Mouse (Mus musculus) neural tube, embryonic 12.5 days (tissue): ENCODE data around the gene Tpst2. TPM values are rescaled to one million over a fixed set of nuclear protein-coding genes. Genes with fewer than 3 reads are reported as not detected.

Source experiments
- ATAC-seq: fragments of 200-750 bp; cut with Nextera tagmentation; 2 replicates; pipeline ENCODE4 v1.8.0; 2017; ENCODE audit warnings: low read depth, mild to moderate bottlenecking, moderate TSS enrichment, moderate library complexity; ENCODE audit not compliant: low FRiP score
- H3K27ac ChIP-seq: fragments of 300-500 bp; sonication (generic); 2 replicates; pipeline ENCODE4 v1.5.1; 2016
- H3K27me3 ChIP-seq: fragments of 300-500 bp; sonication (generic); replicated peaks from 2 replicates; pipeline ENCODE4 v1.6.1; 2016; ENCODE audit warnings: mild to moderate bottlenecking
- H3K36me3 ChIP-seq: fragments of 300-500 bp; sonication (generic); 2 replicates; pipeline ENCODE4 v1.6.1; 2016; ENCODE audit warnings: mild to moderate bottlenecking
- H3K4me1 ChIP-seq: fragments of 300-500 bp; sonication (generic); 2 replicates; pipeline ENCODE4 v1.6.1; 2016
- H3K4me2 ChIP-seq: fragments of 300-500 bp; sonication (generic); replicated peaks from 2 replicates; pipeline ENCODE4 v1.6.1; 2016; ENCODE audit warnings: mild to moderate bottlenecking
- H3K4me3 ChIP-seq: fragments of 300-500 bp; sonication (generic); 2 replicates; pipeline ENCODE4 v1.5.1; 2016
- H3K9ac ChIP-seq: fragments of 300-500 bp; sonication (generic); 2 replicates; pipeline ENCODE4 v1.6.1; 2016; ENCODE audit warnings: mild to moderate bottlenecking
- H3K9me3 ChIP-seq: fragments of 300-500 bp; sonication (generic); 2 replicates; pipeline ENCODE4 v1.6.1; 2016; ENCODE audit warnings: mild to moderate bottlenecking
- WGBS: fragments of 180-500 bp; shearing (Covaris S2); methylation state at CpG from one replicate; pipeline ENCODE4 v1.1.7; 2016; 5-methylcytosine and 5-hydroxymethylcytosine counted together
- polyA plus RNA-seq: library from polyadenylated mRNA; unstranded; fragments of >200 nt; fragmentation: Nextera tagmentation; extraction: Ambion mirVana; gene quantifications from 2 replicates; pipeline ENCODE4 v1.2.1, GENCODE M21; 2016

Gene Tpst2
- 28.7 and 35.4 TPM in 2 replicates for polyA plus RNA-seq

DNA sequence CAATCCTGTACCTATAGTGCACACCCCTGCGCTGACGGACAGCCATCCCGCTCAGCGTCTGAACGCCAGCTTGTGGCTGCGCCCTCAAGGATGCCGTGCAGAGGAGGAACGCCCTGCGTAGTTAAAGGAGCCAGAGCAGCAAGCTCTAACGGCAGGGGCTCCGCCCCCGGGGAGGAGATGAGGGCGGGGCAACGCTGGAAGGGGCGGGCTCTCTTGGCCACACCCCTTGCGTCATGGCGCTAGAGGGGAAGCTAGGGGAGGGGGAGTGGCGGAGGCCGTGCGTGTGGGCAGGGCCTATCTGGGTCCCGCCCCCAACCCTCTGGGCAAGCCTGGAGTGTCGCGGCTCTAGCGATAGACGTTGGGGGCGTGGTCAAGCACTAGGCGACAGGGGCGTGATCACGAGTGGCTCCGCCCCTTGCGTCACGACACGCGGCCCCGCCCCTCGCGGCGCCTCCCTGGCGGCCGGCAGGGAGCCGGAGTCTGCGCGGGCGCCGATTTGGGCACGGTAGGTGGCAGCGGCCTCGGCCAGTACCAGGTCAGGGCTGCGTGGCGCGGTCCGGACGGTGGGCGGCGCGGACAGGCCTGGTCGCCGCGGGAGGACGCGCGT, at the start of gene Tpst2:
Tpst2 (plus strand) TSS at position 425 of the 607 bp plus-strand sequence.
- no peaks in the 10 kb centered on the region for H3K9me3 ChIP-seq
- no peaks in the 10 kb centered on the region for H3K36me3 ChIP-seq
- H3K27ac ChIP-seq, result no peak within 1 kb of the TSS
- peak within 1 kb of the TSS; percentile 90 for H3K4me2 ChIP-seq
- peaks cover 36% of the 10 kb centered on the region for H3K4me1 ChIP-seq
- peak within 1 kb of the TSS; percentile 67 for H3K4me3 ChIP-seq
- H3K9ac ChIP-seq, result peak within 1 kb of the TSS; percentile 73
- ATAC-seq, result peak; percentile 95
- whole genome bisulfite sequencing, result under 1% methylated on average over 62 of the region's 62 CpGs
- H3K27me3 ChIP-seq, result no peaks in the 10 kb centered on the region

DNA sequence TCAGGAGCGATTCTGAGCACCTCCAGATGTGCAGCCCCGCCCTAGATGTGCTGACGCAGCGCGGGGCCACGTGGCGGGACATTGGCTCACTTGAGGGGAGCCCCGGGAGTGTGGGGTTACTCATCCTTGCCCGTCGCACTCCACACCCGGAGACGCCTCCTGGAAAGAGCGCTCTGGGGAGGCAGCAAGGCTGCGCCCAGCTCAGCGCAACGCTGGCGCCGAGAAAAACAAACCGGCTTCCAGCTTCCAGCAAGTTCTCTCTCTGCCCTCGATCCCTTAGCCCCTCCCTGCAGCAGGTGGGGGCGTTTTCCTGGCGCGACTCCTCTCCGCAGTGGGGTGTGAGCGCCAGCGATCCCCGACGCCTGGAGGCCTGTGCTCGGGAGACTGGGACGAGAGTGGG, 49.1 kb upstream of the Tpst2 start:
- WGBS, result 2% methylated on average over 30 of the region's 30 CpGs
- H3K9me3 ChIP-seq, result no peaks in the 10 kb centered on the region
- peak overlapping the region; percentile 67 for H3K4me3 ChIP-seq
- H3K4me2 ChIP-seq, result peak overlapping the region; percentile 83
- ATAC-seq, result no peak
- H3K27me3 ChIP-seq, result 0 out of 2 replicates have a peak, but pooled peaks cover 4% of the 10 kb centered on the region
- peak overlapping the region; percentile 98 for H3K27ac ChIP-seq
- peak overlapping the region; percentile 81 for H3K9ac ChIP-seq
- H3K36me3 ChIP-seq, result peaks cover 24% of the 10 kb centered on the region
- H3K4me1 ChIP-seq, result peaks cover 65% of the 10 kb centered on the region

- H3K4me3 ChIP-seq, result peak overlapping the region; percentile 67
- no peaks in the 10 kb centered on the region for H3K9me3 ChIP-seq
- 1% methylated on average over 13 of the region's 13 CpGs for WGBS
- peaks cover 60% of the 10 kb centered on the region for H3K4me1 ChIP-seq
- peak overlapping the region; percentile 83 for H3K4me2 ChIP-seq
- H3K27me3 ChIP-seq, result 0 out of 2 replicates have a peak, but pooled peaks cover 4% of the 10 kb centered on the region
- peaks cover 19% of the 10 kb centered on the region for H3K36me3 ChIP-seq
- peak overlapping the region; percentile 98 for H3K27ac ChIP-seq
- no peak; the same call in 1 of the 2 replicates for ATAC-seq
- H3K9ac ChIP-seq, result peak overlapping the region; percentile 81
These were observed 48.6 kb upstream of the Tpst2 start for GRCm38 (mm10) chr5:112227898-112228239.

DNA sequence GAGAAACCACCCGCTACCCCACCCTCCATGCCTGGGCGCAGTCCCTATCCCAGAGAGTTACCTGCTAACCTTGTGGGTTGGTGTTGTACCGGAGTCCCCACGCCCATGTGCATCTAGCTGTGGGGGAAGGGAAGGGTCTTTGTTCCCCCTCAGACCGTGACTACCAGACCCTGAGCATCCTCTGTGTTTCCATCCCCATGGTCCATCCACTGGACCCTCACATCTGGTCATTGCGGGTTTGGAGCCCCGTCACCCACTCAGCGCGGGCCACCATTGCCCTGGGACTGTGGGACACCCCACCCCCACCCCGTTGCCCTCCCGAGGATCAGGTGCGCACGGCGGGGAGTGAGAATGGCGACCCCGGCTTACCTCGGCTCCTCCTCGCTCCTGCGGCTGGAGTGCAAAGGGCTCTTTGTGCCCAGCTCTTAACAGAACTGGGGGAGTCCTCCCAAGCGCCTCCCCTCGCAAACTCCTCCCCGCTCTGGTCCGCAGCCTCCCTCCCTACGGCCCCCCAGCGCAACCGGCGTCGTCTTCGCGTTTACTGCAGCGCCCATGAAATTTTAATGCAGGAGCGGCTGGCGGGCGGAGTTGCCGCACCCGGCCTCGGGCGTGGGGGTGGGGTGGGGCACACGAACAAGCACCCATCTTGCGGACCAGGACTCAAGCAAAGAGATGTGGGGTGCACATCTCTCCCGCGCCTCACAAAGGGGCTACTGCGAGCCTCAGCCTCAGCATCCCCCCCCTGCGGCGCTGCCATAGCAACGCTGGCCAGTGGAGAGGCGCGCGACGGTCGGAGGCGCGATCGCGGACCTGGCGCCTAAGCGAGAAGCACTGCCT, 48.0 kb upstream of the Tpst2 start:
- ATAC-seq, result peak; percentile 86
- peaks cover 54% of the 10 kb centered on the region for H3K4me1 ChIP-seq
- peak overlapping the region; percentile 83 for H3K4me2 ChIP-seq
- no peaks in the 10 kb centered on the region for H3K9me3 ChIP-seq
- H3K27ac ChIP-seq, result peak overlapping the region; percentile 98
- H3K27me3 ChIP-seq, result 0 out of 2 replicates have a peak, but pooled peaks cover 4% of the 10 kb centered on the region
- H3K4me3 ChIP-seq, result peak overlapping the region; percentile 67
- H3K9ac ChIP-seq, result peak overlapping the region; percentile 81
- under 1% methylated on average over 57 of the region's 57 CpGs for WGBS
- peaks cover 13% of the 10 kb centered on the region for H3K36me3 ChIP-seq

DNA sequence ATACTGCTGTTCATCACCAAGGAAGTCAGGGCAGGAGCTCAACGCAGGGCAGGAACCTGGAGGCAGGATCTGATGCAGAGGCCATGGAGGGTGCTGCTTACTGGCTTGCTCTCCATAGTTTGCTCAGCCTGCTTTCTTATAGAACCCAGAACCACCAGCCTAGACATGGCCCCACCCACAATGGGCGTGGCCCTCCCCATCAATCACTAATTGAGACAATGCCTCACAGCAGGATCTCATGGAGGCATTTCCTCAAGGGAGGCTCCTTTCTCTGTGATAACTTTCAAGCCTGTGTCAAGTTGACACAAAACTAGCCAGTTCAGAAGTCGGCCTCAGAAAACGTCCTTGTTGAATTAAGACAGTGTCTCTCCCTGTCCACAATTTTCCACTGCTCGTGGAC, 40.7 kb upstream of the Tpst2 start:
- Histone ChIP-seq H3K4me2 (peak overlapping the region; percentile 47; the same call in 1 of the 2 replicates), H3K4me1 (peaks cover 54% of the 10 kb centered on the region), H3K27me3 (no peaks in the 10 kb centered on the region), H3K27ac (no peak overlapping the region), H3K9ac (no peak overlapping the region), H3K4me3 (no peak overlapping the region), H3K9me3 (no peaks in the 10 kb centered on the region), H3K36me3 (no peaks in the 10 kb centered on the region)
- no peak for ATAC-seq
- WGBS, result 58% methylated on average over 5 of the region's 5 CpGs

GRCm38 (mm10) chr5:112236631-112237030, 39.9 kb upstream of the Tpst2 start:
- ATAC-seq, result no peak
- H3K9ac ChIP-seq, result peak overlapping the region; percentile 59
- no peaks in the 10 kb centered on the region for H3K27me3 ChIP-seq
- peak overlapping the region; percentile 88 for H3K27ac ChIP-seq
- peak overlapping the region; percentile 47 for H3K4me2 ChIP-seq
- no peaks in the 10 kb centered on the region for H3K9me3 ChIP-seq
- 54% methylated on average over 2 of the region's 2 CpGs for WGBS
- peaks cover 52% of the 10 kb centered on the region for H3K4me1 ChIP-seq
- H3K4me3 ChIP-seq, result no peak overlapping the region
- H3K36me3 ChIP-seq, result no peaks in the 10 kb centered on the region

- Histone ChIP-seq H3K4me2 (peak overlapping the region; percentile 47), H3K9me3 (no peaks in the 10 kb centered on the region), H3K27me3 (no peaks in the 10 kb centered on the region), H3K9ac (peak overlapping the region; percentile 59), H3K4me1 (peaks cover 49% of the 10 kb centered on the region), H3K27ac (peak overlapping the region; percentile 88), H3K36me3 (no peaks in the 10 kb centered on the region), H3K4me3 (peak overlapping the region; percentile 18; the same call in 1 of the 2 replicates)
- WGBS, result under 1% methylated on average over 16 of the region's 16 CpGs
- ATAC-seq, result peak; percentile 73
These were observed 39.1 kb upstream of the Tpst2 start for GRCm38 (mm10) chr5:112237439-112237838.

DNA sequence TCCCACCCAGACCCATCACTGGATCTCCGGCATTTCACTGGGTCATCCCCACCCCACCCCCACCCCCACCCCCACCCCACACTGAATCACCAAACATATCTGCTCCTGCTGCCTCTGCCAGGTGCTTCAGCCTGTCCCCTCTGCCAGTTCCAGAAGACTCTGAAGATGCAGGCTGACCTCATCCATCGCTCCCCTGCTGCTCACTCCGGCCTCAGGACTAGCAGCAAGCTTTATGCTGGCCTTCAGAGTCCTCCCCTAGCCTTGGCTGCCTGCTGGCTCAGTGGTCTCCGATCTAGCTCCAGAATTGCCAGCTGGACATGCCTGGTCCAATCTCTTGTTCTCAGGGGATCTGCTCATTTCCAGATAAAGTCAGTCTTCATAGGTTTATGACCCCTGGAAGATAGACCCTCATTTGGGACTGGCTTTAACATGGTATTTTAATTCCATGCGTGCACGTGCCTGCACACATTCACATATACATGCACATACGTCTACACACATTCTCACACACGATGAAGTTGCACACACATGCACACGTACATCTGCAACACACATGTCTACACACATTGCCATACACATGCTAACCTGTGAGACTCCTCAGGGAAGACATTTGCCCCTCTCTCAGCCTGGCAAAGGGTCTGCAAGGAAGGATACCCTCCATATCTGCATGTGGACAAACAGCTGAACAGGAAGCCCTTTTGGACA, 38.5 kb upstream of the Tpst2 start:
- WGBS, result 37% methylated on average over 9 of the region's 9 CpGs
- H3K9me3 ChIP-seq, result no peaks in the 10 kb centered on the region
- H3K27me3 ChIP-seq, result no peaks in the 10 kb centered on the region
- H3K9ac ChIP-seq, result peak overlapping the region; percentile 59
- no peak; the same call in 1 of the 2 replicates for ATAC-seq
- no peaks in the 10 kb centered on the region for H3K36me3 ChIP-seq
- peak overlapping the region; percentile 88 for H3K27ac ChIP-seq
- H3K4me2 ChIP-seq, result peak overlapping the region; percentile 47
- H3K4me3 ChIP-seq, result 0 out of 2 replicates have a peak overlapping the region, but pooled peaks have one; percentile 18
- H3K4me1 ChIP-seq, result peaks cover 49% of the 10 kb centered on the region

- Histone ChIP-seq H3K4me3 (no peak overlapping the region), H3K9me3 (no peaks in the 10 kb centered on the region), H3K27ac (peak overlapping the region; percentile 88; the same call in 1 of the 2 replicates), H3K4me1 (peaks cover 49% of the 10 kb centered on the region), H3K36me3 (no peaks in the 10 kb centered on the region), H3K9ac (no peak overlapping the region), H3K4me2 (peak overlapping the region; percentile 47; the same call in 1 of the 2 replicates), H3K27me3 (no peaks in the 10 kb centered on the region)
- WGBS, result 47% methylated on average over 3 of the region's 3 CpGs
- peak; percentile 41 for ATAC-seq
These were observed 37.6 kb upstream of the Tpst2 start for GRCm38 (mm10) chr5:112238781-112239482.

- Histone ChIP-seq H3K4me2 (peak overlapping the region; percentile 39; the same call in 1 of the 2 replicates), H3K9ac (no peak overlapping the region), H3K9me3 (no peaks in the 10 kb centered on the region), H3K36me3 (no peaks in the 10 kb centered on the region), H3K27ac (no peak overlapping the region), H3K27me3 (no peaks in the 10 kb centered on the region), H3K4me1 (peaks cover 49% of the 10 kb centered on the region), H3K4me3 (0 out of 2 replicates have a peak overlapping the region, but pooled peaks have one; percentile 0)
- 2% methylated on average over 10 of the region's 10 CpGs for WGBS
- ATAC-seq, result peak; percentile 23; the same call in 1 of the 2 replicates
These were observed 35.7 kb upstream of the Tpst2 start for GRCm38 (mm10) chr5:112240761-112241160.

DNA sequence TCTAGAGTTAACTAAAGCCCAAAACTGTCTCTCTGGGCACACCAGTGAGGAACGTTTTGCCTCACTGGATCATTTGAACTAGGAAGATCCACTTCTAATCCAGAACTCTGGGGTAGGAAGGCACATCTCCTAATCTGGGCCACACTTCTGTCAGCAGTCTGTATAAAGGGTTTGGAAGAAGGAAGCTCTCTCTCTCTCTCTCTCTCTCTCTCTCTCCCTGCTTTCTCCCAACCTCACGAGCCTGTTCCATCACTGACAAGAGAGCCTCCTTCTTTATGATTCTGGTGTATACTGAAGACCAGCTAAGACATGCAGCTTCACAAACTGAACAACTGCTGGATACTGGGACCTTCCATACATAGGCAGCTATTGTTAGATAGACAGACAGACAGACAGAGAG, 34.6 kb upstream of the Tpst2 start:
- Histone ChIP-seq H3K9me3 (no peaks in the 10 kb centered on the region), H3K4me3 (no peak overlapping the region), H3K9ac (no peak overlapping the region), H3K36me3 (no peaks in the 10 kb centered on the region), H3K27ac (no peak overlapping the region), H3K27me3 (no peaks in the 10 kb centered on the region), H3K4me2 (no peak overlapping the region), H3K4me1 (peaks cover 39% of the 10 kb centered on the region)
- ATAC-seq, result no peak
- WGBS, result 78% methylated on average over 2 of the region's 2 CpGs
